Mouse (Mus musculus): Measurements from ENCODE around the gene Gpr176. TPM values are rescaled to one million over a fixed set of nuclear protein-coding genes. Genes with fewer than 3 reads are reported as not detected.

Gpr176 gene
- polyA plus RNA-seq (2015; fragmentation: Nextera tagmentation; extraction: Ambion mirVana) = 0.56 and 0.72 TPM in 2 replicates

GRCm38 (mm10) chr2:118372901-118373571 lies at the start of gene Gpr176:
Gene Gpr176 (minus strand): TSS chr2:118373419.

DNA sequence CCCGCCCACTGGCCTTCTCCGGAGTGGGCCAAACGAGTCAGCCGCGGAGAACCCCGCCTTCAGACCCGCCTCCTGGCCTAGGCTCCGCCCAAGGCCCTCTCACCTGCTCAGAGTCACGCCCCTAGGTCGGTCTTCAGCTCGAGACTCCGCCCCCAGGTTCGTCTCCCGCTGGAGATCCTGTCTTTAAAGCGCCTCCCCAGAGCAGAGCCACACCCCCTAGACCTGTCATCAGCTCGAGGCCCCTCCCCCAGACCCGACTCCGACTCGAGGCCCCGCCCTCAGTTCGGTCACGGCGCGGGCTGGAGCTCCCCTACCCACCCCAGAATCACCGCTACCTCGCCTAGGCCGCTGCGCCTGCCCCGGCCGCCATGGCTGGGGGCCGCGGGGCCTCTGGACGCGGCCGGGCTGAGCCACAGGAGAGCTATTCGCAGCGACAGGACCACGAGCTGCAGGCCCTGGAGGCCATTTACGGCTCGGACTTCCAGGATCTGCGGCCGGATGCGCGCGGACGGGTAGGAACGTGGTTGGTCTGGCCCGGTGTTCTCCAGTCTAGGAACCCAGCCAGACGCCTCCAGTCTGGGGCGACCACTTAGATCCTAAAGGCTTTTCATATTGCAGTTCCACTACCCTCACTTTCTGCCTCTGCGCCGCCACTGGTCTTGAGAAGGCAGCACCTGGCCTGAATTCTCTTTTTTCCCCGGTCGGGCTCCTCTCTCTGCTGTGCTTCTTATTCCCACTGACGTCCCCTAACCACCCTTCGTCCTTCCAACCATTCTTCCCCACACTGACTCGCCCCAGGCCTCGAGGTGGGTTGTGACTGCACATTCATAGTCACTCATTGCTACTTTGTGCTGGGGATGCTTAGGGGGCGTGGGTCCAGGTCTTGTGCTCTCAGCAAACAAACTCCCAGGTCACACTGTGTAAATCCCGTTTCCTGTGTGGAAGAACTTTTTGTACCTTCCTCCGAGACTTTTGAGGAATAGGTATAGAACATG lies 15.4 kb upstream of the Gpr176 start, which contains the start of gene Eif2ak4:
Eif2ak4 (plus strand) TSS at position 278 of the 995 bp plus-strand sequence.

DNA sequence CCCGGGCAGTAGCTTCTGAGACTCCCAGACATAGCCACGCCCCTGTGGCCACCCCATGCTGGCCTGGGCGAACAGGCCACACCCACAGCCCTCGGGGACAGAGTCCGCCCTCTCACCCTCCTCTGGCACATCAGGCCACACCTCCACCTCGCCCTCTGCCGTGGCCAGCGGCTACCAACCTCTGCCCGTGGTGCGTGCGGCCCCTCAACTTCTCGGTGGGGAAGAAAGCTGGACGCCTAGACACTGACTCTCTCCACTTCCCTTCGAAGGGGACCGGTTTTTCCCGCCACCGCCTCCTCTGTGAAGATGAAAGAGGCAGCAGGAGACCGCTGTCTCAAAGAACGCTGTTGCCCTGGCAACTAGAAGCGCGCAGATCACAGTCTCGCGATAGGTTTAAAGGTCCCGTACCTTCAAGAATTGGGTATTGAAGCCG lies 116.6 kb downstream of the Gpr176 start, which contains the start of gene Fsip1:
Fsip1 (minus strand) TSS at position 346 of the 433 bp plus-strand sequence.

Small RNAs within 50 kb of the gene (microRNA-seq; reads per million reads assigned to microRNA genes)
- not detected for gene Gm22800

Other genes with a start within 250 kb of the Gpr176 start
- 0.10 and 0.35 TPM in 2 replicates for gene Fsip1, start 116.5 kb downstream of the Gpr176 start, polyA plus RNA-seq (2015; fragmentation: Nextera tagmentation; extraction: Ambion mirVana)
- 4.1 and 4.3 TPM in 2 replicates for gene Eif2ak4, start 15.2 kb upstream of the Gpr176 start, polyA plus RNA-seq (2015; fragmentation: Nextera tagmentation; extraction: Ambion mirVana)
- 207 and 213 TPM in 2 replicates for gene Srp14, start 106.3 kb upstream of the Gpr176 start, polyA plus RNA-seq (2015; fragmentation: Nextera tagmentation; extraction: Ambion mirVana)
- gene Bmf, start 176.3 kb upstream of the Gpr176 start, polyA plus RNA-seq (2015; fragmentation: Nextera tagmentation; extraction: Ambion mirVana) = 2.0 and 2.6 TPM in 2 replicates
- gene Bub1b, start 224.8 kb upstream of the Gpr176 start, polyA plus RNA-seq (2015; fragmentation: Nextera tagmentation; extraction: Ambion mirVana) = 11.0 and 13.7 TPM in 2 replicates

All from urinary bladder, postnatal 0 days (tissue).